In genomic region chr9:70396083-70396482, GRCm38 (mm10) we compare ENCODE assay signal across 16 mouse cellular contexts. TPM values are rescaled to one million over a fixed set of nuclear protein-coding genes. Genes with fewer than 3 reads are reported as not detected.
A peak's percentile ranks its signal among the peaks of the same experiment; 100 is the strongest.
DNase-seq lines count a peak whose midpoint lies in the region.
"Had no signal": no experiment of that assay in that cellular context is flagged by ENCODE, and none has a peak within 500 bp of the region (broad histone marks: within the 10 kb centered on the region; RNA-seq: fewer than 3 reads in every experiment).

No protein-coding gene starts in this region.

- DNase-seq in adrenal gland, adult 2 months: peak; percentile 18
- DNase-seq in adrenal gland, adult 18-20 months (ENCODE audit: low spot score in 2 of 2): no peak
- DNase-seq in adrenal gland, adult 8-10 months: peak; percentile 15
- no peak for DNase-seq in adrenal gland, postnatal 4 days (ENCODE audit: low spot score in 2 of 2)
- DNase-seq in adrenal gland, postnatal 14 days: peak; percentile 10
- no peak for DNase-seq in adrenal gland, postnatal 25 days
- DNase-seq in 416B (ENCODE audit: low read depth): peak; percentile 90
- no peak for DNase-seq in kidney, postnatal 36 days
- DNase-seq: adrenal gland, postnatal 10 days; cerebellum, adult 11 months; cerebellum, adult 11-12 months; cerebellum, adult 18-20 months; cerebellum, adult 2 months; cerebellum, adult 8-10 months; cerebellum, adult 9-10 months; cerebellum, adult 9-11 months had no signal

RNA-seq across cellular contexts. Expression of gene Ccnb2, which starts 25.3 kb away (rescaled TPM):
- total RNA-seq in adrenal gland, adult 2 months (2021): 1 to 10 TPM; 1.6 to 3.2 TPM
- 0.81 and 1.5 TPM in 2 replicates for polyA plus RNA-seq in adrenal gland, adult 2 months (2012; rRNA removed)
- total RNA-seq in adrenal gland, adult 18-20 months (2021): 1 to 10 TPM; 1.1 to 2.0 TPM
- 1 to 10 TPM in 3 of 4 experiments, under 1 TPM in 1; 0.73 to 2.9 (median 1.5) TPM for total RNA-seq in adrenal gland, adult 8-10 months (2022)
- 10 to 100 TPM; 42.4 to 46.1 TPM for total RNA-seq in adrenal gland, postnatal 4 days (2021)
- 18.8 and 26.1 TPM in 2 replicates for total RNA-seq in adrenal gland, postnatal 14 days (2021)
- total RNA-seq in adrenal gland, postnatal 25 days (2021): 9.0 and 10.9 TPM in 2 replicates

Comparison
In these comparisons a context has a peak if more than half of its experiments do, and no peak if none do; other contexts are left out.
1. DNase-seq: peak in adrenal gland, adult 2 months (single experiment), adrenal gland, adult 8-10 months (single experiment), adrenal gland, postnatal 14 days (single experiment) and 416B (single experiment); none in adrenal gland, adult 18-20 months (0 of 2), adrenal gland, postnatal 4 days (0 of 2), adrenal gland, postnatal 25 days (single experiment) and kidney, postnatal 36 days (0 of 2).